Mouse (Mus musculus) brain, embryonic 18.5 days (tissue): ENCODE measurements around the gene Tdrd12.

Source experiments
- DNase-seq: peaks from one replicate; pipeline ENCODE4 v3.0.0-alpha.2; 2012; ENCODE audit warnings: low read depth, low spot score

Tdrd12 gene

DNA sequence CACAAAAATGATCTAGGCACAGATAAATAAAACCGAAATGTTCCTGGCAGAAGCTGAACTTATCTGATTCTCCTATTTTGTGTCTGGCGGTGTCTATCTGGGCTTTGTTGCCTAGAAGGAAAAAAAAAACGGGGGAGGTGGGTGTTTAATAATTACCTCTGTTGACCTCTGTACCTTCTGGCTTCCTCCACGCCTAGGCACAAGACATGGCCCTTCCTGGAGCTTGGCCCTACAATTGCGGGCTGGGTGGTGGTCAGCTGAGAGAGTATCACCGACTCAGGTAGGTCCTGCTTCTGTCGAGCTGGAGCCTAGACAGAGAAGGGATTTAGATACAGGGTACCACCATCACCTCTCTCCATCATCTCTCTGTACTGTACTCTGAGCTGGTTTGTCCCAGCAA is 88.7 kb downstream of the Tdrd12 start:
- no peak for DNase-seq

DNA sequence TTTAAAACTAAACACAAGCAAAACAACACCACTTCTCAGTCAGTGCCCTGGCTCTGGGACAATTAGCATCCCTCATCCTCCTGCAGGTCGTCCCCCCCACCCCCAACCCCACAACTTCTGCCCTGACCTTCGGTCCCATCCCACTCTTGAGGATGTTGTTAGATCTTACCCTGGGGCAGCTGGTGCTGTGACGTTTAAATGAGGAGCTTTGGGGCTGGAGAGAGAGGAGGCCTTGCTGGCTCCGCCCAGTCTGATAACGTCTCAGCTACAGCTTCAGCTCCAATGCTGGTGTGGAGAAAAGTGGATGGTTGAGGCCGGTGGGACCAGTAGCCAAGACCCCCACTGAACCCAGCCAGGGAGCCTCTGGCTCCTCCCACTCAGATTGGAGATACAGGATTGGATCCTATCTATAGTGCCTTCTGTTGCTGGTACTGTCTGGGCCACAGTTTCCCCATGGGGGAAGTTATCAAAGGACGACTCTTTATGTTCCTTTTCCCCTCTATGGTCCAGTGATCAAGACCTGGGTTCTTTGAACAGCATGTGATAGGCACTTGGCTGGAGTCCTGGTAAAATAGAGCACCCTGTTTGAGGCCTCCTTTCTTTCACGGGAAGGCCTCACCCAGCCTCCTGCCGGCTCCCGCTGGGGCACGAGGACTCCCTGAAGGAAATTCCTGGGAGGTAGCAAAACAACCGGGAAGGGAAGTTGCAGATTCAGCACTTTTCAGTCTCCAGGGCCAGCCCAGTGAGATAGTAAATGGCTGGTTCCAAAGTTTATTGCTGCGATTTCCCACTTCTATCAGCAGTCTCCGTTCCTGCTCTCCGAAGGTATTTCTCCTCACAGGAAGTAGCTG is 89.3 kb downstream of the Tdrd12 start, which contains the start of gene Slc7a9:
Gene Slc7a9 (plus strand): TSS at position 801 of the 851 bp plus-strand sequence.
- DNase-seq: no peak

DNA sequence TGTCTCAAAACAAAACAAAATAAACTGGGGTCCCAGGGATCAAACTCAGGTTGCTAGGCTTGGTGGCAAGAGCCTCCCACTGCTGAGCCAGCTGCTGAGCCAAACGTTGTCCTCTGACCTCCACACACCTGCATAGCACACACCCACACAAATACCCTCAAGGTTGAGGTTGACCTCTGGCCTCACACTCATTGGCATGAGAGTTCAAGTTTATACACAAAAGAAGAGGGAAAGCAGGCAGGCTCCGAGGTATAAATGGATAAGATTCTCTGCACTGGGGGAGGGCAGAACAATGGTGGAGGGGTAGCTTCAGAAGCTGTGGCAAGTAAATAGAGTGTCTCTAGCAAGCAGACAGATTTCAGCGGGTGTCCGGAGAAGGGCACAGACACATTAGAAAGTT is 90.0 kb downstream of the Tdrd12 start:
- no peak for DNase-seq

DNA sequence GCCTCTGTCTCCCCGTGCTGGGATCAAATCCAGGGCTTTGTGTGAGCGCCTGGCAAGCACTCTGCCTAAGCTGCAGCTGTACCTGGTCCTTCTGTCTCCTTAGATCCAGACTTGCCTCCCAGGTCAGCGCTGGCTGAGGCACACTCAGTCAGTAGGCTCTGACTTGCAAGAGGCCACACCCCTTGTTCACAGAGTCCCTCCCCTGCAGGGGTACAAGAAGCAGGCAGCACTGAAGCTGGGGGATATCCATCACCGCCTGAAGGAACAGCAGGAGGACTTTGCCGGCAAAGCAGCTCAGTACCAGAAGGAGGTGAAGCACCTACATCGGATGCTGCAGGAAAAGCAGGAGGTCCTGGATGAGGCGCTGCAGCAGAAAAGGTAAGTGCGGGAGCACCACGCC is 102.3 kb downstream of the Tdrd12 start:
- DNase-seq: no peak

DNA sequence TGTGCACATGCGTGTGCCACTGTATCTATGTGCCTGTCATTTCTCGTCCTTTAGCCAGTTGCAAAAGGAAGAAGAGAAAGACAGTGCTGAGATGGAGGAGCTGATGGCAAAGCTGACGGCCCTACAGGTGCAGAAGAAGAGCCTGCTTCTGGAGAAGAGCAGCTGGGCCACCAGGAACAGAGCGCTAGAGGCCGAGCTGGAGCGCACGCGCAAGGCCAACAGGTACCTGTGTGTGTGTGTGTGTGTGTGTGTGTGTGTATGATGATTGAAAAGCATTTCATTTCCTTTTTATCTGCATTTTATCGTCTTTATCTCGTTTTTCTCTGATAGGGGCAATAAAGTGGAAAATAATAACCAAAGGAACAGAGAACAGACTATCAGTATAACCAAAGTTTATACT is 109.4 kb downstream of the Tdrd12 start:
- DNase-seq: no peak

DNA sequence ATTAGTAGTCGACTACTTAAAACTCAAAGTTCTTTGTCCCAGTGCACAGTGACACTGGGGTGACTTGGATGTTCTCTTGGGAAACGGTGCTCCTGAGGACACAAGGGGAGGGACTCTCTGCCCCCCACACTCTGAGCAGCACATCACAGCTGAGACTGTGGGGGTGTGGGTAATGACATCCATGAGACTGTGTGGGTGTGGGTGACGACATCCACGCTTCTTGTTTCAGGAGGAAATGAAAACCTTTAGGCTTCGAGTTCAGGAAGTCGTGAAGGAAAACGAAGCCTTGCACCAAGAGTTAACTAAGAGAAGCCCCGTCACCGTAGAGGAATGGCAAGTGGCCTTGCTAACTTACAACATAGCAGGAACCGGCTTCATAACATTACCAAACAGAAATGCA is 114.5 kb downstream of the Tdrd12 start:
- no peak for DNase-seq
